Mouse (Mus musculus): Measurements from ENCODE around the gene Dock1. TPM values are rescaled to one million over a fixed set of nuclear protein-coding genes. Genes with fewer than 3 reads are reported as not detected.

The Dock1 gene
- total RNA-seq, 1 experiment, result 24.3 TPM

- in situ Hi-C loops (cut with MboI; ENCODE audit: low sequenced_read_pairs in 2 of 2, unreplicated experiment in 2 of 2), result no loop called here
- no peaks in the 10 kb centered on the region for H3K36me3 ChIP-seq (ENCODE audit: control insufficient read depth, insufficient read depth, low read length, poor library complexity, severe bottlenecking)
Observed at GRCm38 (mm10) chr7:134702481-134702880, 32.0 kb downstream of the Dock1 start.

GRCm38 (mm10) chr7:134703704-134704103, 33.2 kb downstream of the Dock1 start:
- peaks cover 7 to 24% of the 10 kb centered on the region in 2 experiments; a peak in 3 of 4 replicates for H3K4me1 ChIP-seq (ENCODE audit: control insufficient read depth in 2 of 2, insufficient read depth in 2 of 2, low read length in 2 of 2, poor library complexity in 1 of 2)
- H3K27ac ChIP-seq (ENCODE audit: insufficient read depth, low read depth, low read length, poor library complexity, severe bottlenecking), result no peak overlapping the region
- TF ChIP-seq ZNF384 (IDR thresholded peaks at IDR 0.05; ENCODE audit: low read depth, low read length) (no peak), CHD2 (IDR thresholded peaks at IDR 0.05; ENCODE audit: low read depth, low read length) (no peak), ZC3H11A (IDR thresholded peaks at IDR 0.05; ENCODE audit: borderline replicate concordance, low read depth, low read length) (no peak), MAFK (IDR thresholded peaks at IDR 0.05; ENCODE audit: insufficient read depth, low read depth, low read length) (no peak), HCFC1 (IDR thresholded peaks at IDR 0.05; ENCODE audit: borderline replicate concordance, insufficient read depth, low read length) (no peak)
- no peak overlapping the region for H3K9ac ChIP-seq (ENCODE audit: insufficient read depth, low read depth, low read length, poor library complexity, severe bottlenecking)
- DNase-seq (ENCODE audit: low read depth, low spot score), result no peak
- in situ Hi-C loops (cut with MboI; ENCODE audit: low sequenced_read_pairs in 2 of 2, unreplicated experiment in 2 of 2), result no loop called here
- H3K36me3 ChIP-seq (ENCODE audit: control insufficient read depth, insufficient read depth, low read length, poor library complexity, severe bottlenecking), result no peaks in the 10 kb centered on the region
- no peaks in the 10 kb centered on the region for H3K9me3 ChIP-seq (ENCODE audit: control insufficient read depth, insufficient read depth, low read depth, low read length)
- H3K4me3 ChIP-seq (ENCODE audit: insufficient read depth in 1 of 2, low read depth in 1 of 2, low read length in 2 of 2, poor library complexity in 1 of 2, severe bottlenecking in 1 of 2), result no peak overlapping the region

More at GRCm38 (mm10) chr7:134702481-134702880, 32.0 kb downstream of the Dock1 start:
- TF ChIP-seq ZC3H11A (IDR thresholded peaks at IDR 0.05; ENCODE audit: borderline replicate concordance, low read depth, low read length), result no peak
- no peak for TF ChIP-seq CHD2 (IDR thresholded peaks at IDR 0.05; ENCODE audit: low read depth, low read length)
- no peak for TF ChIP-seq MAFK (IDR thresholded peaks at IDR 0.05; ENCODE audit: insufficient read depth, low read depth, low read length)
- no peak for TF ChIP-seq ZNF384 (IDR thresholded peaks at IDR 0.05; ENCODE audit: low read depth, low read length)
- Histone ChIP-seq H3K9me3 (ENCODE audit: control insufficient read depth, insufficient read depth, low read depth, low read length) (no peaks in the 10 kb centered on the region), H3K9ac (ENCODE audit: insufficient read depth, low read depth, low read length, poor library complexity, severe bottlenecking) (no peak overlapping the region), H3K4me3 (ENCODE audit: insufficient read depth in 1 of 2, low read depth in 1 of 2, low read length in 2 of 2, poor library complexity in 1 of 2, severe bottlenecking in 1 of 2) (no peak overlapping the region), H3K27ac (ENCODE audit: insufficient read depth, low read depth, low read length, poor library complexity, severe bottlenecking) (no peak overlapping the region), H3K4me1 (ENCODE audit: control insufficient read depth in 2 of 2, insufficient read depth in 2 of 2, low read length in 2 of 2, poor library complexity in 1 of 2) (peaks cover 7 to 29% of the 10 kb centered on the region in 2 experiments; a peak in 3 of 4 replicates)
- DNase-seq (ENCODE audit: low read depth, low spot score), result no peak

GRCm38 (mm10) chr7:134709226-134709853, 38.9 kb downstream of the Dock1 start:
- Histone ChIP-seq H3K9me3 (ENCODE audit: control insufficient read depth, insufficient read depth, low read depth, low read length) (no peaks in the 10 kb centered on the region), H3K9ac (ENCODE audit: insufficient read depth, low read depth, low read length, poor library complexity, severe bottlenecking) (no peak overlapping the region), H3K36me3 (ENCODE audit: control insufficient read depth, insufficient read depth, low read length, poor library complexity, severe bottlenecking) (no peaks in the 10 kb centered on the region), H3K4me3 (ENCODE audit: insufficient read depth in 1 of 2, low read depth in 1 of 2, low read length in 2 of 2, poor library complexity in 1 of 2, severe bottlenecking in 1 of 2) (no peak overlapping the region), H3K4me1 (ENCODE audit: control insufficient read depth in 2 of 2, insufficient read depth in 2 of 2, low read length in 2 of 2, poor library complexity in 1 of 2) (peaks cover 0 to 18% of the 10 kb centered on the region in 2 experiments; a peak in 2 of 4 replicates), H3K27ac (ENCODE audit: insufficient read depth, low read depth, low read length, poor library complexity, severe bottlenecking) (no peak overlapping the region)
- TF ChIP-seq HCFC1 (IDR thresholded peaks at IDR 0.05; ENCODE audit: borderline replicate concordance, insufficient read depth, low read length) (no peak), CHD2 (IDR thresholded peaks at IDR 0.05; ENCODE audit: low read depth, low read length) (no peak), ZC3H11A (IDR thresholded peaks at IDR 0.05; ENCODE audit: borderline replicate concordance, low read depth, low read length) (no peak), MAFK (IDR thresholded peaks at IDR 0.05; ENCODE audit: insufficient read depth, low read depth, low read length) (no peak), ZNF384 (IDR thresholded peaks at IDR 0.05; ENCODE audit: low read depth, low read length) (no peak)
- in situ Hi-C loops (cut with MboI; ENCODE audit: low sequenced_read_pairs in 2 of 2, unreplicated experiment in 2 of 2), result no loop called here
- no peak for DNase-seq (ENCODE audit: low read depth, low spot score)

- in situ Hi-C loops (cut with MboI; ENCODE audit: low sequenced_read_pairs in 2 of 2, unreplicated experiment in 2 of 2), result no loop called here
- Histone ChIP-seq H3K4me1 (ENCODE audit: control insufficient read depth in 2 of 2, insufficient read depth in 2 of 2, low read length in 2 of 2, poor library complexity in 1 of 2) (peaks cover 0 to 16% of the 10 kb centered on the region in 2 experiments; a peak in 1 of 4 replicates), H3K9ac (ENCODE audit: insufficient read depth, low read depth, low read length, poor library complexity, severe bottlenecking) (no peak overlapping the region), H3K36me3 (ENCODE audit: control insufficient read depth, insufficient read depth, low read length, poor library complexity, severe bottlenecking) (no peaks in the 10 kb centered on the region), H3K27ac (ENCODE audit: insufficient read depth, low read depth, low read length, poor library complexity, severe bottlenecking) (no peak overlapping the region), H3K9me3 (ENCODE audit: control insufficient read depth, insufficient read depth, low read depth, low read length) (no peaks in the 10 kb centered on the region), H3K4me3 (ENCODE audit: insufficient read depth in 1 of 2, low read depth in 1 of 2, low read length in 2 of 2, poor library complexity in 1 of 2, severe bottlenecking in 1 of 2) (no peak overlapping the region)
- no peak for TF ChIP-seq MAFK (IDR thresholded peaks at IDR 0.05; ENCODE audit: insufficient read depth, low read depth, low read length)
- no peak for TF ChIP-seq ZC3H11A (IDR thresholded peaks at IDR 0.05; ENCODE audit: borderline replicate concordance, low read depth, low read length)
- TF ChIP-seq ZNF384 (IDR thresholded peaks at IDR 0.05; ENCODE audit: low read depth, low read length), result no peak
- TF ChIP-seq CHD2 (IDR thresholded peaks at IDR 0.05; ENCODE audit: low read depth, low read length), result no peak
- TF ChIP-seq HCFC1 (IDR thresholded peaks at IDR 0.05; ENCODE audit: borderline replicate concordance, insufficient read depth, low read length), result no peak
- DNase-seq (ENCODE audit: low read depth, low spot score), result no peak
Observed at GRCm38 (mm10) chr7:134711576-134711975, 41.1 kb downstream of the Dock1 start.

Measured in ES-E14 (cell line).